Mouse (Mus musculus) embryo, embryonic 9.5 days (tissue): ENCODE measurements around the gene Nme2.

Source experiments
- DNase-seq: peaks from one replicate; pipeline ENCODE4 v3.0.0-alpha.2; 2017; ENCODE audit errors: extremely low spot score

Nme2 gene

GRCm38 (mm10) chr11:93956159-93956558, at the start of gene Nme2:
Gene Nme2, minus strand, starts transcription at chr11:93956259.
- DNase-seq: no peak

- DNase-seq: no peak
These were observed 47.3 kb upstream of the Nme2 start for GRCm38 (mm10) chr11:94003346-94003745.

GRCm38 (mm10) chr11:93999276-93999675, 43.2 kb upstream of the Nme2 start:
- no peak for DNase-seq

GRCm38 (mm10) chr11:93997141-93997775, 41.2 kb upstream of the Nme2 start:
- no peak for DNase-seq

GRCm38 (mm10) chr11:93996306-93997140, 40.5 kb upstream of the Nme2 start:
- DNase-seq: peak; percentile 46

- DNase-seq: peak; percentile 94
These were observed 39.8 kb upstream of the Nme2 start, which contains the start of gene Spag9 for GRCm38 (mm10) chr11:93995720-93996305. Gene Spag9, plus strand, starts transcription at chr11:93996091.

GRCm38 (mm10) chr11:93995111-93995719, 39.2 kb upstream of the Nme2 start:
- DNase-seq: peak; percentile 52

GRCm38 (mm10) chr11:93994531-93994930, 38.5 kb upstream of the Nme2 start:
- DNase-seq: no peak

GRCm38 (mm10) chr11:93988328-93989062, 32.4 kb upstream of the Nme2 start:
- no peak for DNase-seq

GRCm38 (mm10) chr11:93987625-93988327, 31.7 kb upstream of the Nme2 start:
- DNase-seq: no peak

GRCm38 (mm10) chr11:93987026-93987425, 31.0 kb upstream of the Nme2 start:
- no peak for DNase-seq

GRCm38 (mm10) chr11:93986298-93986697, 30.2 kb upstream of the Nme2 start:
- no peak for DNase-seq

GRCm38 (mm10) chr11:93985265-93985664, 29.2 kb upstream of the Nme2 start:
- no peak for DNase-seq

GRCm38 (mm10) chr11:93984619-93985018, 28.6 kb upstream of the Nme2 start:
- DNase-seq: no peak

- DNase-seq: no peak
These were observed 23.5 kb upstream of the Nme2 start for GRCm38 (mm10) chr11:93979502-93980049.

GRCm38 (mm10) chr11:93972951-93973350, 16.9 kb upstream of the Nme2 start:
- DNase-seq: no peak

GRCm38 (mm10) chr11:93969799-93970198, 13.7 kb upstream of the Nme2 start:
- DNase-seq: no peak

GRCm38 (mm10) chr11:93969171-93969570, 13.1 kb upstream of the Nme2 start:
- no peak for DNase-seq

- DNase-seq: no peak
These were observed 12.7 kb upstream of the Nme2 start for GRCm38 (mm10) chr11:93968848-93969128.

GRCm38 (mm10) chr11:93968005-93968847, 12.2 kb upstream of the Nme2 start, which contains the start of the genes Gm20390 and Nme1:
Gene Gm20390, minus strand, starts transcription at chr11:93968293.
Gene Nme1, minus strand, starts transcription at chr11:93968521.
- DNase-seq: peak; percentile 99
